Mouse (Mus musculus) ES-E14 (cell line): ENCODE measurements around the gene Pdcd2l. TPM values are rescaled to one million over a fixed set of nuclear protein-coding genes. Genes with fewer than 3 reads are reported as not detected.

Experiments
- DNase-seq: peaks from one replicate; pipeline ENCODE4 v3.0.0-alpha.2; 2013; ENCODE audit warnings: low read depth, low spot score
- H3K27ac ChIP-seq: 2 replicates; pipeline ENCODE4 v1.5.1; 2012; ENCODE audit warnings: low read depth, mild to moderate bottlenecking, low read length, moderate library complexity, mixed read lengths; ENCODE audit not compliant: poor library complexity, insufficient read depth, severe bottlenecking
- H3K36me3 ChIP-seq: 2 replicates; pipeline ENCODE4 v1.6.1; 2012; ENCODE audit warnings: mild to moderate bottlenecking, low read length, moderate library complexity, mixed read lengths; ENCODE audit not compliant: control insufficient read depth, poor library complexity, insufficient read depth, severe bottlenecking
- H3K4me1 ChIP-seq, 2 experiments: fragments of 150-350 bp in 1 of 2; sonication (generic) in 1 of 2; 2 replicates each; pipeline ENCODE4 v1.6.1; 2012; ENCODE audit warnings: low read length in 2 of 2, mild to moderate bottlenecking in 1 of 2, mixed read lengths in 1 of 2; ENCODE audit not compliant: control insufficient read depth in 2 of 2, insufficient read depth in 2 of 2, poor library complexity in 1 of 2
- H3K4me3 ChIP-seq, 2 experiments: fragments of 150-350 bp in 1 of 2; sonication (generic) in 1 of 2; 2 replicates each; pipeline ENCODE4 v1.5.1; 2012; ENCODE audit warnings: low read length in 2 of 2, low read depth in 1 of 2, mild to moderate bottlenecking in 1 of 2, mixed read lengths in 1 of 2; ENCODE audit not compliant: insufficient read depth in 1 of 2, poor library complexity in 1 of 2, severe bottlenecking in 1 of 2
- H3K9ac ChIP-seq: 2 replicates; pipeline ENCODE4 v1.6.1; 2012; ENCODE audit warnings: low read depth, mild to moderate bottlenecking, low read length, mixed read lengths; ENCODE audit not compliant: poor library complexity, insufficient read depth, severe bottlenecking
- H3K9me3 ChIP-seq: fragments of 150-350 bp; sonication (generic); 2 replicates; pipeline ENCODE4 v1.6.1; 2012; ENCODE audit warnings: low read depth, mild to moderate bottlenecking, low read length; ENCODE audit not compliant: control insufficient read depth, insufficient read depth
- CHD2 ChIP-seq: IDR thresholded peaks from 2 replicates; pipeline ENCODE4 v1.6.1; 2014; ENCODE audit warnings: mild to moderate bottlenecking, low read depth, low read length, inconsistent platforms
- HCFC1 ChIP-seq: IDR thresholded peaks from 2 replicates; pipeline ENCODE4 v1.6.1; 2012; ENCODE audit warnings: low read length, inconsistent platforms, borderline replicate concordance; ENCODE audit not compliant: insufficient read depth
- MAFK ChIP-seq: IDR thresholded peaks from 2 replicates; pipeline ENCODE4 v1.6.1; 2014; ENCODE audit warnings: mild to moderate bottlenecking, low read depth, low read length, inconsistent platforms; ENCODE audit not compliant: insufficient read depth
- ZC3H11A ChIP-seq: IDR thresholded peaks from 2 replicates; pipeline ENCODE4 v1.6.1; 2012; ENCODE audit warnings: low read depth, mild to moderate bottlenecking, inconsistent platforms, low read length, borderline replicate concordance
- ZNF384 ChIP-seq: IDR thresholded peaks from 2 replicates; pipeline ENCODE4 v1.6.1; 2012; ENCODE audit warnings: low read depth, low read length, inconsistent platforms
- in situ Hi-C, 2 experiments: fragments of 600-800 bp; cut with MboI; formaldehyde crosslinking; loops; one replicate each; pipeline ENCODE4 v1.15.1; 2025; ENCODE audit warnings: low sequenced_read_pairs in 2 of 2, inconsistent platforms in 1 of 2; ENCODE audit not compliant: unreplicated experiment in 2 of 2
- total RNA-seq: library from RNA; depleted of rRNA; stranded (reverse); fragments of 300-350 nt; gene quantifications from 2 replicates; pipeline ENCODE4 v1.2.3, GENCODE M21; 2012; rRNA removed

The Pdcd2l gene
- total RNA-seq, 1 experiment: 57.7 TPM

DNA sequence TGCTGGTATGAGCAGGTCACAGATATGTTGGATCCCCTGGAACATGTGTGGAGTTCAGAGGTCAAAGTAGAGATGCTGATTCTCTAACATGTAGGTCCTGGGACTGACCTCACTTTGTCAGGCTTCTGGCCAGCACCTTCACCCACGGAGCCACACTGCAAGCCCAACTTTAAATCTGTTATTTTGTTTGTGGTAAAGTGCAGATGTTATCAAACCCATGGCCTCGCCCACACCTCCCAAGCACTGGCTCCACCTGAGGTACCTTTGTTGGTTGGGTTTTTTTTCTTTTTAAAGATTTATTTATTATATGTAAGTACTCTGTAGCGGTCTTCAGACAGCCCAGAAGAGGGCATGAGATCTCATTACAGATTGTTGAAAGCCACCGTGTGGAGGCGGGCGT is 57.0 kb downstream of the Pdcd2l start:
- Histone ChIP-seq H3K9ac (no peak overlapping the region), H3K4me1 (peaks cover 0 to 5% of the 10 kb centered on the region in 2 experiments; a peak in 2 of 4 replicates), H3K27ac (no peak overlapping the region), H3K4me3 (no peak overlapping the region), H3K9me3 (no peaks in the 10 kb centered on the region), H3K36me3 (peaks cover 35% of the 10 kb centered on the region)
- TF ChIP-seq MAFK: no peak
- no peak; the same call in 1 of the 2 replicates for TF ChIP-seq ZNF384
- TF ChIP-seq CHD2: no peak
- no peak for TF ChIP-seq HCFC1
- no peak for TF ChIP-seq ZC3H11A
- in situ Hi-C loops: no loop called here
- DNase-seq: no peak

Other genes with a start within 250 kb of the Pdcd2l start
- gene Scgb2b27, start 182.7 kb downstream of the Pdcd2l start, total RNA-seq: not detected in 2 replicates
- not detected in 2 replicates for gene Scgb1b27, start 175.2 kb downstream of the Pdcd2l start, total RNA-seq
- gene Scgb1b30, start 101.2 kb downstream of the Pdcd2l start, total RNA-seq: not detected in 2 replicates
- gene Wtip, start 63.4 kb downstream of the Pdcd2l start, total RNA-seq: 68.6 and 96.7 TPM in 2 replicates
- gene Uba2, start 27.1 kb downstream of the Pdcd2l start, total RNA-seq: 298 and 351 TPM in 2 replicates
- 227 and 285 TPM in 2 replicates for gene Gpi1, start 33.7 kb upstream of the Pdcd2l start, total RNA-seq
- not detected in 2 replicates for gene Gm6096, start 54.4 kb upstream of the Pdcd2l start, total RNA-seq
- gene 4931406P16Rik, start 116.9 kb upstream of the Pdcd2l start, total RNA-seq: 29.0 and 33.6 TPM in 2 replicates
- 69.3 and 72.7 TPM in 2 replicates for gene Lsm14a, start 196.7 kb upstream of the Pdcd2l start, total RNA-seq